8 mouse cellular contexts compared by ENCODE assay signal in the genomic region with DNA sequence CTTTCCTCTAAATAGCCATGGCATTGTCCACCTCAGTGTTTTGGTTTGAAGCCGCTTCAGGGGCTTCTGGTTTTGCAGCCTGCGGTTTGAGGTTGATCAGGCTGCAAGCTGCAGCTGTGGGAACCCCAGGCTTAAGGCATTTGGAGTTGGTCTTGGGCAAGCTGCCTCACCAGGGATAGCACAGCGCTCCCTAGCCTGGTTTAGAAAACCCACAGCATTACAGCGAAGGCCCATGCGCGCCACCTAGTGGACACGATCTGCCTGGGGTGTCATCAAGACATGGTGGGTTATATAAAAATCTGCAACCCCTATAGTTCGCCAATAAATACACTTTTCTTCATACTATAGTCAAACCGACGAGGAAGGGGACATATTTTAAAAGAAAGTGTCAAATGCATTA.
DNase-seq lines count a peak whose midpoint lies in the region; ATAC-seq and TF ChIP-seq lines count a peak whose summit lies in the region.

No protein-coding gene starts in this region.

- peaks cover 32% of the 10 kb centered on the region for H3K27me3 ChIP-seq in hindbrain, embryonic 10.5 days (ENCODE audit: insufficient read depth, poor library complexity, severe bottlenecking)
- H3K27me3 ChIP-seq in lung, embryonic 16.5 days (ENCODE audit: control insufficient read depth, insufficient read depth, low read depth, low read length): peaks cover 28% of the 10 kb centered on the region
- H3K27me3 ChIP-seq in thymus, adult 2 months (ENCODE audit: control insufficient read depth, insufficient read depth, low read length): no peaks in the 10 kb centered on the region

- H3K27ac ChIP-seq in hindbrain, embryonic 10.5 days: no peak overlapping the region
- no peak overlapping the region for H3K27ac ChIP-seq in lung, embryonic 16.5 days (ENCODE audit: low read length)
- H3K27ac ChIP-seq in thymus, adult 2 months (ENCODE audit: control insufficient read depth, insufficient read depth, low read length): no peak overlapping the region

- H3K4me3 ChIP-seq in hindbrain, embryonic 10.5 days: peak overlapping the region; percentile 43
- no peak overlapping the region; the same call in 1 of the 2 replicates for H3K4me3 ChIP-seq in lung, embryonic 16.5 days (ENCODE audit: low read length)
- no peak overlapping the region for H3K4me3 ChIP-seq in thymus, adult 2 months (ENCODE audit: control insufficient read depth, insufficient read depth, low read length)

- ATAC-seq in lung, embryonic 16.5 days (ENCODE audit: low read depth): peak; percentile 68

- 5% methylated on average over 10 of the region's 10 CpGs for WGBS in hindbrain, embryonic 10.5 days
- WGBS in lung, embryonic 16.5 days: 6% methylated on average over 10 of the region's 10 CpGs
- 4% methylated on average over 10 of the region's 10 CpGs for WGBS in thymus, adult 2 months

- peak; percentile 62 for DNase-seq in MN1 (ENCODE audit: low spot score)
- peak; percentile 78 for DNase-seq in cerebellum, adult 9-10 months
- DNase-seq in frontal cortex, adult 2 months (ENCODE audit: extremely low spot score in 1 of 2, low spot score in 1 of 2): peak; percentile 70 to 94
- peak; percentile 88 for DNase-seq in hindbrain, embryonic 10.5 days (ENCODE audit: low spot score)
- DNase-seq in layer of hippocampus, adult 9-11 months: peak; percentile 78
- DNase-seq in ovary, adult 18-20 months (ENCODE audit: low spot score): peak; percentile 69
- DNase-seq in thymus, adult 2 months: peak; percentile 90

- H3K4me2 ChIP-seq in lung, embryonic 16.5 days (ENCODE audit: low read depth, low read length): peak overlapping the region; percentile 46; the same call in 1 of the 2 replicates

- no peaks in the 10 kb centered on the region for H3K36me3 ChIP-seq in hindbrain, embryonic 10.5 days
- no peaks in the 10 kb centered on the region for H3K36me3 ChIP-seq in lung, embryonic 16.5 days (ENCODE audit: control insufficient read depth, insufficient read depth, low read length)
- no peaks in the 10 kb centered on the region for H3K36me3 ChIP-seq in thymus, adult 2 months (ENCODE audit: control insufficient read depth, insufficient read depth, low read length)

- peak; percentile 86 for TF ChIP-seq CTCF in thymus, adult 2 months (IDR thresholded peaks at IDR 0.05; ENCODE audit: borderline replicate concordance, control insufficient read depth, extremely low read depth, insufficient read depth, low read length, poor library complexity)

- H3K9me3 ChIP-seq in hindbrain, embryonic 10.5 days: no peaks in the 10 kb centered on the region
- no peaks in the 10 kb centered on the region for H3K9me3 ChIP-seq in lung, embryonic 16.5 days (ENCODE audit: control insufficient read depth, low read length)

- no peak overlapping the region for H3K9ac ChIP-seq in lung, embryonic 16.5 days (ENCODE audit: low read length)

- no peak for TF ChIP-seq POLR2A in thymus, adult 2 months (IDR thresholded peaks at IDR 0.05; ENCODE audit: control insufficient read depth, extremely low read depth, insufficient read depth, low read length, poor library complexity)

- peaks cover 12% of the 10 kb centered on the region for H3K4me1 ChIP-seq in hindbrain, embryonic 10.5 days (replicated peaks)
- H3K4me1 ChIP-seq in lung, embryonic 16.5 days (replicated peaks; ENCODE audit: control insufficient read depth, insufficient read depth, low read length): peaks cover 7% of the 10 kb centered on the region; the same call in 1 of the 2 replicates
- peaks cover 6% of the 10 kb centered on the region for H3K4me1 ChIP-seq in thymus, adult 2 months (replicated peaks; ENCODE audit: control insufficient read depth, insufficient read depth, low read length)
